Mouse (Mus musculus) CD4-positive, CD25-positive, alpha-beta regulatory T cell, adult 2 months (primary cell): ENCODE data around the gene Cnmd.

ENCODE experiments used
- DNase-seq: peaks from one replicate; pipeline ENCODE4 v3.0.0-alpha.2; 2012; ENCODE audit warnings: low read depth, low spot score

The Cnmd gene

DNA sequence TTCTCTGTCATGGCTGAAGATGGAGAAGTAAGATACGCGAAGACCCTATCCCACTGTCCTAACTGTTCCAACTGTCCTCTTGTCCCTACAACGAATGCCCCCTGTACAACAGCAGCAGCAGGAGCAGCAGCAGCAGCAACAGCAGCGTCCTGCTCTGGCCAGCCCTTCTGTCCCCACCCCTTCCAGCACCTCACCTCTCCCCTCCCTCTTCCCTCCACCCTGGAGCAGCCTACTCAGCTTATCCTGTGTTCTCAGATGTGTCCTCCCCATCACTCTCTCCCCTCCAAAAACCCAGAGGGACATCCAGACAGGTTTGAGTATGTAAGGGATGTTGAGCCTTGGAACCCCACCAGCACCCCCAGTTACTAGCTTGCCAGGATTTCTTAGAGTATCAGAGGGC is at the start of gene Cnmd:
TSS of gene Cnmd (minus strand) at position 170 of the 400 bp plus-strand sequence.
- DNase-seq, result no peak

DNA sequence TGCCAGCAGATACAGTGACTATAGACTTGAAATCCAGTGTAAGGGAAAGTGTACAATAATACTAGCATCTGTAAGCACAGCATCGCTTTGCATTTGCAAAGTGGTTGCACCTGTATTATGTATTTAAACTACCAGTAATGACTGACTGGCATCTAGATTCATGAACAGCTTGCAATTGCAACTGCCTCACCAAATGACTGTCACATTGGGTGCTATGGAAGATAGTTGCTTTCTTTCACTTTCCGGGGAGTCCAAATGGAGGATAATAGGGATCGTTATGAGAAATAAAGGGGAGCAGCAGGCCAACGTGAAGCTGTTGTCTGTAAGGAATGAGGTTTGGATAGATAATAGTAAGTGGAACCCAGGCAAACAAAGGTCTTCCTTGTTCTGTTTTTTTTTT is 49.3 kb upstream of the Cnmd start:
- no peak for DNase-seq

DNA sequence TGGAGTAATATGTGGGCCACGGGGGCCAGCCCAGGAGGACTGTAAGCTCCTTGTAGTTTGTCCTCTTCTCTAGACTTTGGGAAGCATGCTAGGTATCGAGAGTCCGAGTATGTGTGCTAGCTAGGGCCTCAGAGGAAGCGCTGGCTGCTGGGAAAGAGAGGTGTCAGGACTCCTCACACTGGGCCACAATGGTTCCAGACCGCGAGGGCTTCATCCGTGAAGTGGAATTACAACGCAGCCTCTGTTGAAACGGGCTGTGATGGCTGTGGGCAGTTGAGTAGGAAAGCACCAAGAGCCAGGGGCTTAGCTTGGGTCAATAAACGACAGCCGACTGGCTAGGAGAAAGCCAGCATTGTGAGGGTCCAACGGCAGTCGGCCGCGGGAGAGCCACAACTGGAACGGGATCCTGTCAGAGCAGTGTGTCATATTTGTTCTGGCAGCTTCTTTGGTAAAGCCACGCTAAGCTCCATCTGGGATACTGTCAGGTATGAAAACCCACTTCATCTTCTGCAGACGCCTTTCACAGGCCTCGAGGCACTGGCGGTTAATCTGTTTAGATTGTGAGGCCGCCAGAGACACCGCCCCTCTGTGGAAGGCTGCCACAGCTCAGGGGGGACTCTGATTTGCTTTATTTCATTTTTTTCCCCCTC is 41.7 kb upstream of the Cnmd start:
- no peak for DNase-seq

DNA sequence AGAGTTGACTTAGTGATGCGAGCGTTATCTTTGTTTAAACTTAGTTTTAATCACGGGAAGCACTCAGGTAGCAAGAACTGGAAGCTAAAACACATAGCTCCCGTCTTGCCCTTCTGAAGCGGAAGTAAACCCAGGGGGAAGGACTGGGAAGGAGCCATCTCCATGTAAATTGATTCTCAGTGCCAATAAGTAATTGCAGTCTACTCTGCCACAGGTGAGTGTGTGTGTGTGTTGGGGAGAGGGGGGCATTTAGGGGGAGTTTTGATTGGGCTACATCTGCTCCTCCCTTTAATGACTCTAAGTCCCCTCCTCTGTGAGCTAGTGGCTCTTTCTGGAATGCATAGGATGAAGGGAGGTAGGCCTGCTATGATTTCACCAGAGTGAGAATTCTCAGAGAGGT is 39.6 kb upstream of the Cnmd start:
- DNase-seq, result no peak

DNA sequence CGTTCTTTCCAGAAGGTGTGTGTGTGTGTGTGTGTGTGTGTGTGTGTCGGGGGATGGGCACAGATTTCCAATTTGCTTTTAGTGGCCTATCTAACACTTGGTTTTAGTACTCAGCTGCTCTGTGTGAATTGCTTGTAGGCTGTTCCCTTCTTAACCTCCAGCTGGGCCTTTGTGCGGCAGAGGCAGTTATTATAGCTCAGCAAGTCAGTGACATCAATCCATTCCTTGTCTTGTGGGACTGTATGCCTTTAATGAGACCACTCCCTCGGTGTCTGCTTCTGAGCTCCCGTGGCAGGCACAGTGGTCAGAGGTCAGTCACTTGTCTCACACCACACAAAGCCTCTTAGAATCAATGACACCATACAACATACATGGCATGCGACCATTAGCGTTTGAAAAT is 39.1 kb upstream of the Cnmd start:
- no peak for DNase-seq

DNA sequence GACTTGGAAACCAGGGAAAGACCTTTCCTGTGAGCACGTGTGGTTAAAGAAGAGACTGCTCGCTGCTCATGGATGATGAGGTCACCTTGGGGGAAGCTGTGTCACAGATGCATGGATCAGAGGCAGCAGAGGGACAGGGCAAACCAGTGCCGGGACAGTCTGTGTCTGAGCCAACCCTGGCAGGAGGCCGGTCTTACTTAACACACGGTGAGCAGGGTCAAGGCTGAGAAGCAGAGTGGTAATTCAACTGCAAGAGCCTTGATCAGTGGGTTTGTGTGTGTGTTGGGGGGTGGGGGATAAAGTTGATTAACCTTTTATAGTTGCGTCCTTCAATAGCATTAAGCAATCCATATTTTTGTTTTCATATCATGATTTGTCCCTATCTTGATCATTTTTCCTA is 37.4 kb upstream of the Cnmd start:
- DNase-seq, result no peak

DNA sequence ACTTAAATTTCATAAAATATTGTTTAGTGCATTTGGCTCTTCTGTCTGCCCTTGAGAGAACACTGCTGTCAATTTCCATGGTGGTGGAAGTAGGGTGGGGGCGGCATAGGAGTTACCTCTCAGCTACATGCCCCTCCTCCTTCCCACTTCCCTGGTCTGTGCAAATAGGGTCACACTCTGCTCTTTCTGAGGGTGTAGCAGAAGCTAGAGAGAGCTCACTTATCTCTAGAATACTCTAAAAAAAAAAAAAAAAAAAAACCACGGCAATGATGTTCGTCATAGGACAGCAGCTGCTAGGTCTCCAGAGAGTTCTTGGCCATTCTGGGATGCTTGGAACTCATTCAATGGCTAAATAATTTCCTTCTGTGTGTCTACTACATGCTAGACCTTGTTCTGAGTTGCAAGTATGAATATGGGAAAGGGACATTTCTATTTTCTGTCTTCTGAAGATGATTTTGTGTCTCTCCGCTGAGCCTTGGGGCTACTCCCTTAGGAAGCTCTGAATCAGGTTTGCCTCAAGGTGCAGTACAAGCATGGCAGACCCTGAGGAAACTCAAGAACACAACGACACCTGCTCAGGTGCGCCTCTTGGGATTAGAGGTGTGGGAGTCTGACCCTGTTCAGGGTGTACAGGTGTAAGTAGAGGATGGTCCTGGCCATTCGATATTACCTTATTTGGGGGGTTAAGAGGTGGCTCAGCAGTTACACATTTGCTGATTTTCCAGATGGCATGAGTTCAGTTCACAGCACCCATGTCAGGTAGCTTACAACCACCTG is 28.3 kb upstream of the Cnmd start:
- no peak for DNase-seq

DNA sequence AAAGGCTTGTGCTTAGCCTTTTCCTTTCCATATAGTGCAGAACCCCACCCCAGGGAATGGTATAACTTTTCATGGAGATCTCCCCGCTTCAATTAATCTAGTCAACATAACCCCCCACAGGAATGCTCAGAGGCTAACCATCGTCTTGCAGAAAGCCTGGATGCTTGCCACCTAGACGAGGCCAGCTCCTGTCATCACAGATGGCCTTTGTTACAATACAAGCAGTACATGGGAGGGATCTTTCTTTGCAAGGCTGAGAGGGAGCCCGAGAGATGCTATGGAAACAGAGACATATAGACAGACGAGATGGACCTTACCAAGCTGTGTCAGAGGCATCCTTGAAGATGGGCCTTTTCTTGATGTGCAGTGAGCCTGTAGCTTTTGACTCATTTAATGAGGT is 18.7 kb upstream of the Cnmd start:
- no peak for DNase-seq

DNA sequence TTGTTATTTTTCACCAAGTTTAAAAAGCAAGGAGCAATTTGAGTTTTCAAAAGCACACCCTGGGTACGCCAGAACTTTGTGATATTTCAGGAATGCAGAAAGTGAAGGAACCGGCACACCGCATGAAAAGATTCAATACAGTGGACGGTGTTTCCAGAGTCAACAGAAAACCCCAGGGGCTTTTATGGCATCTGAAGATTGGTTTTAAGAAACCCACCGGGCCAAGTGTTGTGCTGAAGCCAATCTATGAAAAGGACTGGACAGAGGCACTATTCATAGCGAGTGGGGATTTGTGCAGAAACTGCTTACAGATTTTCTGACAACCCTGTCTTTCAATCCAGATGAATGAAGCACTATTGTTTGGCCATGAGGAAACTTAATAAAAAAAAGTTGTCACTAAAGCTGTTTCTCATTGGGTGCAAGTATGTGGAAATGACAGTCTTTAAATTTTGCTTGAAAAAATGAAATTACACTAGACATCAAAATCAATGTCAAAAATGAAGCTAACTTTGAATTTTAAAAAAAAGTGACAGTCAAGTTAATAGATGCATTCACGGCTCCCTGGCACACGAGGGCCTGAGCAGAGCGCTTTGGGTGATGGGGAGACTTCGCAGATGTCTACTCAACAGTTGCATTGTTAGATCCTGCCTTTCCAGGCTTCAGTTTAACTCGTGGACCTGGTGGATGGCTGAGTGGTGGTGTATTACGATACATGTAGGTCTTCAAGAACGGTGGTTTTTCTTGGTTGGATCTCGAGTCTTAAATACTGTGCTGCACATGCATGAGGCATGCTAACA is 16.1 kb upstream of the Cnmd start:
- no peak for DNase-seq

DNA sequence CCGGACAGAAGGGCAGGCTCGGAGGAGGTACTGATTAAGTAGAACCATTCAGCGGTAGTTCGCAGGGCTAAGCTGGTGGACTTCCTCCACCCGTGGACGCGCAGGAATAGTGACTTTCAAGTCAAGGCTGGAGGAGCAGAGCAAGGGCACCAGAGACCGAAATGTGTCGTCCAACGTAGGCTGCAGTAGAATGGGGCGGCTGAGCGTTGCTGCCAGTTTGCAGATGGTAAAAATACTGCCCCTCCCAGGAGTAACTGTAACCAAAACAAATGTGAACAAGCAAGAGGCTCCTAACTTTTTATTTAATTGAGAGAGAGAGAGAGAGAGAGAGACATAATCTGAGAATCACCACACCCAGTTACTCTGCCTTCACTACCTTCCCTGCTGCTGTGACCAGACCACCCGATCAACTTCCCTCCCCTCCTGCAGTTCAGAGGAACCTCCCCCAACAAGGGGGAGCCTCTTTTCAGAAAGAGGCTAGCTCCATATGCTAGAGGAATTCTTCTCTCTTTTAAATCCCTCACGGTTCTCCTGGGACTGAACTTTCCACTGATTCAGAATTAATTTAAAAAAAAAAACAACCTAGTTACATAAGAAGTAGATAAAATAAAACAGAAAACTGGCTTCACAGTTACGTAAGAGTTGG is 15.3 kb upstream of the Cnmd start:
- DNase-seq, result no peak

DNA sequence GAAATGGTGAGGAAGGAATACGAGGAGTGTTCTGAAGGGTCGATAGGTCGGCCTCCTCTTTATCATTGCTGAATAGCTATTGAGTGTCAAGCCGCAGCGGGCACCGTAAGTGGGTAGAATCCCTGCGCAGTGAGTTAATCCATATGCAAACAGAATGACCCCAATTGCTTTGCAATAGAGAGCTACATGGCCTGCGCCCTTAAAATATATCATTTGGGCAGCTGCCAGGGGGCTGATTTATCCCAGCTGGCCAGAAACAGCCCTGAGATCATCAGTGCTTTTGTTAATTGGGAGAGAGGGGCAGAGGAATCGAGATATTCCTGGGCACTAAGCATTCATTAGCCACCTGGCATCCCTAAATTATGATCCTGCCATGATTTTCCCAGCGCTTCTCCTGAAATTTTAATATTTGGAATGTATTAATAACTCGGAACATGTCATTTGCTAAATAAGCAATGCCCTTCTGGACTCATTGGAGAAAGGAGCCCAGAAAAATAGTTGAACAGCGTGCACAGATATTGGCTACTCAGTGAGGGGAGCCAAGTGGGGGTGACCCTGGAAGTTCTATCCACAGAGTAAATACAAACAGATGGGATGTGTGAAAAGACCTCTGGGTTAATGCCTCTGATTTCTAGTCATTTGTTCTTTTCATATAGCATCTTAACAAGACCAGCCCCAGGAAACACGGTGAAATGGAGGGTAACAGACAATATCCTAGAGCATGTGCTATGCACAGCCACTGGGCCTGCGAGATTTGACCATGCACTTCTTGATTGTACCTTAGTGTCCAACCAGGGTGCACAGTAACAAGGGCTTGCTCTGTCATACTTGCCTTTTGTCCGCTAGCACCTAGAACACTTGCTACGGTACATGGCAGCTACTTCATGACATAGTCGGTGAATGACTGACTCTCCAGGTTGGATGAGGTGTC is 11.4 kb upstream of the Cnmd start:
- no peak for DNase-seq

DNA sequence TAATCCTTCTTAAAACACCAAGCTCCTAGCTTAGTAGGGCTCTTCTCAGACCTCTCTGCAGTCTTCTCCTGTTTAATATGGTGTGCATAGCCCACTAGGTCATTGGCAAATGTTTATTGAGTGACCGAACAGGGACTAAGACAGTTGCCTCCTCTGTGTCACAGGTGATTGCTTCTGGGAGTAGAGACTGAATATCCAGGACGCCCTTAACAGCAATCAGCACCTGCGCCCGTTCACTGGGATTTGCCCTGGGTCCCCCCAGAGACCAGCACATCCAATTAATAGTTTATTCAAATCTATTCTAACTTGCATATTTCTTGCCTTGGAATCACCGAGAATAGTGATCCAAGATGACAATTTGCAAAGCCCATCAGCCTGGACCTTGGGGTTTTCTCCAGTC is 10.6 kb upstream of the Cnmd start:
- DNase-seq, result no peak

DNA sequence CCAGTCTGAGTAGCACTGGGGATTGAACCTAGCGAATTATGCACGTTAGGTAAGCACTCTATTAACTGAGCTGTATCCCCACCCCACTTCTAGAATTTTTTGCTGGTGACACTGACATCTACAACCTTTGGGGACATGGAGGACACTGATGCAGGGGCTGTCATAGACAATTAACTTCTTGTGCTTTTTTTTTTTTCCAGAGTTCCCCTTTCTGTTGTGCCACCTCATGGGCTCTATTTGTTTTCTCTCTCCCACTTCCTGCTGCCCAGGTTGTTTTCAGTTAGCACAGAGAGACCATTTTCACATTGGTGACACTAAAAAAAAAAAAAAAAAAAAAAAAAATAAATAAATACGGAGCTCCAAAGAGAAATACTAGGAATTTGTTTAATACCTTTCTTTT is 9.0 kb upstream of the Cnmd start:
- DNase-seq, result no peak

DNA sequence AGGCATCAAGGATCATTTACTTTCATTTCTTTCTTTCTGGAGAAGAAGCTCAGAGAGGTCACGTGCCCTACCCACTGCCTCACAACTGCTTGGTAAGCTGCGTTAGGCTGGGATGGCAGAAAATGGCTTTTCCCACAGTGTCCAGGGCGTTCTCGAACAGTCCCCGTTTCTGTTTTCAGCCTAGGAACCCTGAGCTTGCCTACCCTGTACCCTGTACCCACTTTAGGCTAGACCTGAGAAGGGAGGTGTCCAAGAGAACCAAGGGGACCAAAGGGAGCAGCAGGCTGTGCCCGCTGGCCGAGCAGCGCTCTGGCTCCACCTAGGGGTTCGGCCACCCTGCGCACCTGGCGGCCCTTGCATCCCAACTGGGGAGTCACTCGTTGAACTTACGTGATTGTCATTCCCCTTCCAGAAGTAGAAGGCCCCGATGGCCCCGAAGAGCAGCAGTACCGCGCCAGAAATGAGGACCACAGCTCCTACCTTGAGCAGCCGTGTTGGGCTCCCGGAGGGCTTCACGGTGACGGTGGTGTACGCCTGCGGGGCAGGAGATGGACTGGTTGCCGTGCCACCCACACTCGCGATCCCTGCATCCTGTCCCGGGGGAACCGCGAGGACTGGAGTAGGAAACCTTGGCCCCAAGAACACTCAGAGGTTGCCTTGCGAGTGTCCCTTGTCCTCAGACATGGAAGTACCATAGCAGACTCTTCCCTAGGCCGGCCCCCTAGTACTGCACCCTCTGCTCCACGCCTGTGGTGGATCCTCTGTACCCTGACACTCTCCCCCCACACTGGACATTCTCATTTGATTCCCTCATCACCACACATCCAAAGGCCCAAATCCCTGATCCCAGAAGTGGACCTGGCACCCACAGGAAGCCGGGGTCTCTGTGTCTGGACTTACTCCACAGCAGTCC is 709 bp downstream of the Cnmd start:
- peak; percentile 75 for DNase-seq

DNA sequence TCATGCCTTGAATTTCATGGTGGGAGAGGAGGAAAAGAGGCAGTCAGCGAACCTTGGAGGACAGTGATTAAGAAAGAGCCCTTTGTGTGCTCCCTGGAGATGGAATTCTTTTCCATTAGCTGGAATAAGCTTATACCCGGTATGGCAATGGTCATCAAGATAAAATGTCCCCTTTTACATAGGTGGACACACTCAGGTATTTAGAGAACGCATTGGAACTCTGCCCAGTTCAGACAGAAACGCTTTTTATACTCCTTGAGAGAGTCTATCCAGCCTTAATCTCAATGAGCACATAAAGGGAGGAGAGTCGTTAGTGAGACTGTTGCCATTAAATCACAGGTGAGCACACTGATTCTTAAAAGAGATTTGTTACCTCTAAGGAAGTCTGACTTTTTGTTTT is 1.5 kb downstream of the Cnmd start:
- DNase-seq, result no peak

DNA sequence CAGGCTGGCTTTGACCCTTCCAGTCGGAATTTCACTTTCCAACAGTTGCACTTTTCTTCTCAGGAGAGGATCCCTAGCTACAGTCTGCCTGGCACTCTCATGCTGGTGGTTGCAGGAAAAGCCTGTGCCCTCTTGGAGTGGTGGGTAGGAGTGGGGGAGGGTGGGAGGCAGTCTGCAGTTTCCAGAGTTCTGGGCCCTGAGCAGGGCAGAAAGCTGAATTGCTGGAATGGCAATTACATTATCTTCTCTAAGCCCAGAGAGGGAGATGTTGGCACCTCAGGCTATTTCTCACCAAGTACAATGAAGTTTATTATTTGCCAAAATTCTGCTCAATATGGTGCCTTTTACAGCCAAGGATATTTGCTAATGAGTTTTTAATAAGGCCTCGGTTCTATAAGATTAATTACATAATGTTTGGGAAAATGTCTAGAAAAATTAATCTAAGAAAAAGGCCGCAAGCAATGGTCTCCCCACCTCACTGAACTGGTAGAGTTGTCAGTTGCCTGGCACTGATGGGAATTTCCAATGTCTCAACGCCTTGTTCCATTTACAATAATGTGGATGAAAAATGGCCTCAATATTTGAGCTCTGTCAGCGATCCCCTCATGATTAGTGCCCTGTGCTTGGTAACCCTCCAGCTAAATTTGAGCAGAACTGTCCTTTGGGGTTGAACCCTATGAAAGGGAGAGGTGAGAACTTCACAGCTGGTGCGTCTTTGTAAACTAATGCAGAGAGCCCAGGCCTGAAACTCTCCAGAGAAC is 3.0 kb downstream of the Cnmd start:
- DNase-seq, result no peak

DNA sequence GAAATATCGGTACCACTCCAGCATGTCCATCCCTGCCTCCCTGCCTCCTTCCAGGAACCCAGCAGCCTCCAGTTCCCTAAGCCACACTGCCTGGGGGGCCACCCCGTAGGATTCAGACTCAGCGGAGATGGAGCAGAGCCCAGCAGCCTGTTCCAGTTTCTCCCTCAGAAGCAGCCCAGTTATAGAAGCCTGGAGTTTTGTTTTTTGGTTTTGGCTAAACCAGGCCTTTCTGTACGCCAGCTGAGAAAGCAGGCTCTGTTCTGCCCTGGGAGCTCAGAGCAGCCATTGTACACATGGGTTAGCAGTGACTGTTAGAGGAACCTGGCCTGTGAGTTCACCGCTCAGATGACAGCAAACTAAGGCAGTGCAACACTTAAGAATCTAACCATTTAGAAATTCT is 3.7 kb downstream of the Cnmd start:
- DNase-seq, result no peak

DNA sequence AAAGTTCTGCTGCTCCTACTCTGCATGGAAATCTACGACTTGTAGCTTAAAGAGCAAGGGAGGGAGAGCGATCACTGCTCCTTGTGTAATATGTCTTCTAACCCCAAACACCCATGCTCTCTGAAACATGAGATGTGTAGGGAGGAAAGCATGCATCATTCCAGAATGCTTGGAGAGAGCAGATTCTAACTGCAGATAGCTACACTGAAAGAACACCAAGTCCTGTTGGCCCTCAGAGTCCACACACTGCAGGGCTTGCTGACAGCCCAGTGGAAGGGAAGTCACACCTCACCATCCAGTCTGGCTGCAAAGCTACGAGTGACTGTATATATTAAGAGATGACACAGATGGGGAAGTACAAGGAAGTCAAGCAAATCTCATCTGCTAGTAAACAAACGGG is 9.3 kb downstream of the Cnmd start:
- DNase-seq, result no peak

DNA sequence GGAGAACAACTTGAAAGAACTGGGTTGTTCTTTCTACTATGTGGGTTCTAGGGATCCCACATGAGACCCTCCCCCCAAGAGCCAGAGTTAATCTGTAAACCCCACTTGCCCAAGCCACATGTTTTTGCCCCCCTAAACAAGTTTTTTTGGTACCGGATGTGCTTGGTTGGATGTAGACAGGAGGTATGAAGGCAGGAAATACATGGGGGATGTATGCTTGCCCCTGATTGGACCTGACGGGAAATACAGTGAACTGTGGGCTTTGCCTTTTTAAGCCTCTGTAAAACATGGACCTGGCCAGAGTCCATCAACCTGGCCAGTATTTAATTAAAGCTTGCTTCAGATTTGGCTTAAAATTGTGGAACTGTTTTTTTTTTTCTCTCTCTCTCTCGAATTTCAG is 12.3 kb downstream of the Cnmd start:
- DNase-seq, result no peak
